Mouse (Mus musculus): ENCODE results near the gene Snap25.

DNA sequence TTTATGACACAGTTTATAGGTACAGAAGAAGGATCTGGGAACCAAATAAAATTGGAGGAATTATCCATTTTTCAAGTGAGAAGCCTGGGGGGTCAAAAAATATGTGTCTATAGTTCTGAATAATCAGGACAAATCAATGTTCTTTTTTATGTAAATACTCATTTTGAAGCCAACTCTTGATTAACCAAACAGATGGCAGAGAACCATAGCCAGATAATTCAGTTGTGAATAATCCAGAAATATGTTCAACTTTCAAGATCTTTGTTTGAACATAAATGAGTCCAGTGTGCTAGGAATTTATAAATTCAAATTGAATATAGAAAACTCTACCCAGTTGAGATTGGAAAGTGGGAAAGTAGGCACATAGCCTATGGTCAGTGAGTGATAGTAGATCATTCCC is 67.0 kb downstream of the Snap25 start:
- TF ChIP-seq CTCF (IDR thresholded peaks at IDR 0.05; ENCODE audit: low read depth) (no peak), EP300 (IDR thresholded peaks at IDR 0.05; ENCODE audit: low read depth) (no peak)
